Mouse (Mus musculus): Measurements from ENCODE around the gene Trmt44.

Gene Trmt44

DNA sequence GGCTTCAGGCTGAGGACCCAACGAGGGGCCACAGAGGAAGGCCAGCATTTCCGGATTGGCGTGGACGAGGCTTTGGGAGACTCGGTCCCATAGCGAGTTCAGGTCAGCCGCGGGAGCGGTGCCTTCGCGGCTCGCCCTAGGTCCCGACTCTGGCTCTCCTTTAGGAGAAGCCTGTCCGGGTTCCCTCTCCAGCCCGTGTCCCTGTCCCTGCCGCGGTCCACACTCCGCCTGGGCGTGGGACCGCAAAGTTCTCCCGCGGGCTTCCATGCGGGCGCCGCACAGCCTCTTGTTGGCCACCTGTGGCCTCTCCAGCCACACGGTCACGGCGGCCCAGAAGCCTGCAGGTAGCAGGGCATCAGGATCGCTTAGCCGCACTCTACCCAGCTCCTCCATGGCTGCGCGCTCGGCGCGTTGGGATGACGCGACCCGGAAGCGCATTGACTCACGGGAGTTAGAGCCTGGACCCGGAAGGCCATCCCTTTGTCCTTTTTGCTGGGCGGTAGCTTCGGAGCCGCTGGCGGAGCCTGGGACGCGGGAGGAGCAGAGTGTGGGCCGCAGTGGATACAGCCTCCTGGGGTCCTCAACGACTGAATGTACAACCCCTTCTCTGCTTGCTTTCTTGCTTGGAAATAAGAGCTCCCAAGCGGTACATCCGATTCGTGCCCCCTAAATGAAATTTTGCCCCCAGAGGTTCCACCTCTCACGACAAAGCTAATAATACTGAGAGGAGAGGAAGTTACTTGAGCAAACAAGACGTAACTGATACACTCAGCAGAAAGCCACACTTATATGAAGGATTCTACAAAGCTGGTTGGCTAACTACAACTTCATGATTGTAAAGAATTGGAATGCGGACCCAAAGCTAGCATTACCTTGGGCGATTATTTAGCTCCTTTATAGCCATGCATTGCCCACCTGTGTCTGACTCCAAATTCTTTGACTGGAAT lies at the start of gene Trmt44:
Trmt44 (minus strand) TSS at position 418 of the 947 bp plus-strand sequence.
- DNase-seq, result peak; percentile 96

DNA sequence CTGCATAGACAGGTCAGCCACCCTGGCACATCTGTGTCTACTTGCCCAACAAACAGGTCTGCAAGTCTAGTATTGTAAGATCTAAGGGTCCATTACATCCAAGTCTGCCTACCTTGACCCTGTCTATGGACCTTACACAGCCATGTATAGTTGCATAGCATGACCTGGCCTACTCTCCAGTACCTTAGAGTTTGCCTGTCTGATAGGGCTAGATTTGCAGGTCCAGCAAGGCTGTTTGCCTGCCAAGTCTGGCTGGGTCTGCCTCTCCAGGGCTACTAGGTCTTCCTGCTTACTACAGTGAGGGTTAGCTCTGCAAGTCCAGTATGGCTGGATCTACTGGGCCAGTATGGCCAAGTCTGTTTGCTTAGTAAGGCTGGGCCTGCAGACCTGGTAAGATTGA lies 49.0 kb upstream of the Trmt44 start:
- DNase-seq, result no peak

DNA sequence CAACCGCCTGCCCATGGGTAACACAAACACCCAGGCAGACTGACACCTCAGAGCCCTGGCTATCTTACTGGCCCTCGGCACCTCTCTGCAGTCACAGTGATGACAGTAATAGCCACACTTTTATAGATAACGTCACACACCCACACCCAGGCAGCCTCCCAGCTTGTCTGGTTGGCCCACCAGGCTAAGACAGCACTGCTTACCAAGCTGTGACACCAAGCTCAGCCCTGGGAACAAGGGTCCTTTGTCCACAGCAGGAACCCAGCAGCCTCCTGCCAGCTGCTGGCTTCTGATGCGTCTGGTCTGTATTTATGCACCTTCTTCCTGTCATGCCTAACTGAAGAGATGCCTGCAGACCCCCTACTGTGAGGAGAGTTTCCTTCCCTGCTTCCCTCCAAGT lies 46.2 kb upstream of the Trmt44 start:
- peak; percentile 86 for DNase-seq

DNA sequence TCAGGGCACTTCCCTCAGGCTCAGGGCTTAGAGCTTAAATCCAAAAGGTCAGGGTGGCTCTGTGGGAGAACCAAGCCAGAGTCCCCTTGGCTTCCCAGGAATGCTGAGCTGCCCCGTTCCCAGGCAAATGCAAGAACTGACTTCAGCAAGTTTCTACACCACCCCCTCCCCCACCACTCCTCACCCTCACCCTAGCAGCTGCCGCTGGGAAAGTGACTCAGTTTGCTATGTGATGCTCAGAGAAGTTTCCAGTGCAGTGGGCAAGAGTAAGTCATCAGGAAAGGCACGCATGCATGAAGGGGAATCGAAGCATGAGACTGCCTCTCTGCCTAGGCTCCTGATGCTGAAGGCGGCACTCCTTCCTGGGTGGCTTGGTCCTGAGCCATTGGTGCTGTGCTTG lies 42.1 kb upstream of the Trmt44 start:
- peak; percentile 67 for DNase-seq

DNA sequence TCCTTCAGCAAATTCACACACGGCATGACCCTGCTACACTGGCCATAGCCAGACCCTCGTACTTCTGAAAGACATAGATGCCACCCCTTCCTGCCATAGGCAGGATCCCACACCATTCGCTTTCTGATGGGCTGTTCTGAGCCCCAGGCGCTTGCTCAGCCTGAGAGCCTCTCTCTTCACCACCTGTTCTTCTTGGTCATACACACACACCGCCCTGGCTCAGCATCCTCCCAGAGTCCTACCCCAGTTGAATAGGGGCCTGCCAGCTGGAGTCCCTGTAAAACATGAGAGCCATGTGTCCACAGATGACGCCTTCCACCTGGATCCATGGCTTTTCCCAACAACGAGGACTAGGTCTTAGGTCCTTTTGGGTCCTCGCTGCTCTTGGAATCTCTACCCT lies 37.9 kb upstream of the Trmt44 start:
- DNase-seq, result no peak

DNA sequence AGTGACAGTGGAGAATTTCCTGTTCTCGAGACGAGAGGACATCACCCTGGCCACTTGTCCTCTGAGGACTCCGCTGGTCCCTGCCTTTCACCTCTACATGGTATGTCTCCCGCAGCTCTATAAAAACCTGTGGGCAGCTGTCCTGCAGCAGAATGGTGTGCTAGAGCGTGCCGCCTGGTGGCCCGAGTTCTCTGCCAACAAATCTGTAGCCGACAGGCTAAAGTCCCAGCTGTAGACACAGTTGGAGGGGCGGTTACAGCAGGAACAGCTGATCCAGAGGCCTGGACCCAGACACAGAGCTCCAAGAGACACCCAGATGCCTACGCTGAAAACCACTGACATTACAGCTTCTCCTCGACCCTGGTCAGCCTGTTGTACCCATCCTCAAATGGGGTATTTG lies 37.0 kb upstream of the Trmt44 start:
- no peak for DNase-seq

DNA sequence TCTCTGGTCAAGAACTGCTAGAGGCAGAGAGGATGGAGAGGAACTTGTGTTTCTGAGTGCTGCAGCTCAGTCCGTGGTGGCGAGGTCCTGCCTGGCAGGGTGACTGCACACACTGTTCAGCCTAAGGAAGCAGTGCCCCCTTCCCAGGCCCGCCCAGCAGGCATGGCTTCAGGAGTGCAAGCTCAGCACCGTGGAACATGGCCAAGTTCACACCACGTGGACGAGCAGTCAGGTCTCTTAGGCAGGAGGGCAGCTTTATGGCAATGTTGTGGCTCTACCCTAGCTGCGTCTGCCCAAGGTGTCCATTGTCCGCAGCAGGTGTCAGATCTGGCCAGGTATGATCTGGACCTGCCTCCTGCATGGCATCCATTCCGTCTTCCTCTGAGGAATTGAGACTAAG lies 36.3 kb upstream of the Trmt44 start:
- no peak for DNase-seq

DNA sequence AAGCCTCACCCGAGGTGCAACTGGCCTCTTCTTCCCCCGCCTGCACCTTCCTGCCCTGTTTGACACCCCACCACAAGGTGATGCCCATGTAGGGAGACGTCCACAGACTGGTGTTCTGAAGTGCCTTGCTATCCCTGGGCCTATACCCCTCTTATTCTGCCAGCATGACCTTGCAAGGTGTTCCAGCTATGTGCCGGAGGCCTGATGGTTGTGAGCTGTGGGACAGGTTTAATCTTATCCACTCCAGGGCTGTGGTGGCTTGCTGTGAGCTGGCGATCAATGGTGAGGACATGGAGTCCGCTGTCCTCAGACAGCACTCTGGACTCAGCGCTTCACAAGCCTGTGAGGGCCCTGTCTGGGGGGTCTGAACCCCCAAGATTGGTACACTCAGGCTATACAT lies 35.5 kb upstream of the Trmt44 start:
- DNase-seq, result no peak

DNA sequence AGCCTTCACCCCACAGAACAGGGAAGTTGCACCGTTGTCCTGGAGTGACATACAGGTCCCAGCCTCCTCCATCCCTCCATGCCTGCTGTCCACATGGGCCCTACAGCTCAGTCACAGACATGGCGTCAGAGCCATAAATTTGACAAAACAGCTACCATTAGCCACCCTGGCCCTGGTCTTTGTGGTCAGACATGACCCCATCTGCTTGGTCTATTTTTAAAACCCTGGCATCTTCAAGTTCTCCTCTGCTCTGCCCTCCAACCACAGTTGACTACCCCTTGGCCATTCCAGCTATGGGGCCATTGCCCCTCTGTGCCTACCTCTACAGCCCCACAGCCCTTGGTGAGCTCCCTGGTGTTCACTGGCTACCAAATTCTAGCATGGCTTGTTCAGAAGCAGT lies 35.1 kb upstream of the Trmt44 start:
- no peak for DNase-seq

DNA sequence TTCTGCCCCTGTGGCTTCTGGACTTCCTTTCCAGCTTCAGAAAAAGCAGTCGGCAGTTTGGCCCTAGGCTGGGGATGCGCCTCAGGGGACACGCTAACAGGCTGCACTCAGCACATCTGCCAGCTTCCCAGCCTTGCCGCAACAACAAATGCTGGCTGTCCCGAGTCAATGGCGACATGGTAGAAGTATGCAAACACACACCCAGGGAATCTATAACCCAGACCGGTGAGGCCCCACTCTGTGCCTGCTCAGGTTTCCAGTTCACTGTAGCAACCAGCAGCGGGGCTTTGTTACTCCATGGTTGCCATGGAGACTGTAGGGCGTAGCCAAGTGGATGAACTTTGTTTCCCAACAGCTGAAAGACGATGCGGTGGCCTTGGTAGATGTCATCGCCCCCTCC lies 34.5 kb upstream of the Trmt44 start:
- DNase-seq, result peak; percentile 86

DNA sequence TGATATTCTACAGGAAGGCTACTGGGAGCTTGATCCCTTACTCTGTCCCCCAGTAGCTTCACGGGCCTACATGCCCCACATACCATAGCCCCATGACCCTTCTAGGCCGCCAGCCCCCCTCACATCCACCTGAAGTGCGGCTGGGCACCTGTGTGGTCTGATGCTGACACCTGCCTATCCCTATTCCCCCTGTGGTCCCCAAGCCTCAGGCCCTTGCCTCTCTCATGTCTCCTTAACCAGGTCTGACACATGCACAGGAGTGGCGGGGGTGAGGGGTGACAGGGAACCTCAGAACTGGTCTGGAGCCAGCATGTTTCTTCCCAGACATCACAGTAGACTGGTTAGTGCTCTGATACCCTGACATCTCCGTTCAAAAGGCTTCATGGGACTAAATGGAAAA lies 33.7 kb upstream of the Trmt44 start:
- peak; percentile 32 for DNase-seq

DNA sequence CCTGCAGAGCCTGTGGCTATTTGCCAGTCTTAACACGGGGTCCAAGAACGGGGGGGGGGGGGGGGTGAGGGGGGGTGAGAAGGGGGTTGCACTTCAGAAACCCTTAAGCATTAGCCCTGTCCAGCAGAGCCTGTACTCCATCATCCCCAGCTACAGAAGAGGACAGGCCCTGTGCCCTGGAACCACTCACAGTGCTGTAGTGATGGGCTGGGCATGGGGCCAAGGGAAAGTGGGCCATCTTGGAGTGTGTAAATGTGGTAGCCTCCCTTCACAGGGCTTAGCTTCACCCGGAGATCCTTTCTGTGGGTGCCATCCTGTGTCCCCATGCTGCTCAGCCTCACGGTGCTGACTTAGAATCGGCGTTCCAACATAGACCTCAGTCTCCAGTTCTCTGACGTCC lies 32.9 kb upstream of the Trmt44 start:
- DNase-seq, result peak; percentile 41

DNA sequence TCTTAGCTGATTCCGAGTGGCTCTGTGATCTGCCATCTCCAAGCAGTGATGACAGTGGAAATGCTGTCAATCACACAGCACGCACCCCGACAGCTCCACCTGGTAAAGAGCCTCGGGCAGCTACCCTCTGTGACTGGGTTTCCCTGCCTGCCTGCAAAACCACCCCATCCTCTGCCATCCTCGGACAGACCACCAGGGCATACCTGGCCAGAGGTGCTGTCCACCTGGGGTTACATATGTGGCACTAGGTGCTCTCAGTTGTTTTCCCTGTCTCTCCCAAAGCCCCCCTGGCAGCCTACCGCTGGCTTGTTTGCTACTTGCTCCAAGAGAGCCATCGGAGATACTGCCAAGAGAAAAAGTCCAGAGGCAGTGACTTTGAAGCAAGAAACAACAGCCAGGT lies 31.9 kb upstream of the Trmt44 start:
- DNase-seq, result no peak

DNA sequence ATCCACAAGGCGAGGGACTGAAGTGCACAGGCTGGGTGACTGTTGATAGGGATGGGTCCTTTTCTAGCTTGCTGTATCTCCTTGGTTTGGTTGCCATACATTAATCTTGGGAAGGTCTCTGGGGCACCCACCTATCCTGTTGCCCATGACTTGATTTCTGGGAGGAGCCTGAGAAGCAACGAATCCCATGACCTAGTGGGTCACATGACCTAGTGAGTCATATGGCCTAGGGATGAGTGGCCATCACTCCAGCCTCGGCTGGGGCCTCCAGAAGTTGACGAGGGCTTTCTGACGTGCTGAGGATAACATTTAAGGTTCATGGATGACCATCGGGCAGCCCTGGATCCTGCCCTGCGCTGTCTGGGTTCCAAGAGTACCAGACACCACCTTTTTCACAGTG lies 30.5 kb upstream of the Trmt44 start:
- no peak for DNase-seq

DNA sequence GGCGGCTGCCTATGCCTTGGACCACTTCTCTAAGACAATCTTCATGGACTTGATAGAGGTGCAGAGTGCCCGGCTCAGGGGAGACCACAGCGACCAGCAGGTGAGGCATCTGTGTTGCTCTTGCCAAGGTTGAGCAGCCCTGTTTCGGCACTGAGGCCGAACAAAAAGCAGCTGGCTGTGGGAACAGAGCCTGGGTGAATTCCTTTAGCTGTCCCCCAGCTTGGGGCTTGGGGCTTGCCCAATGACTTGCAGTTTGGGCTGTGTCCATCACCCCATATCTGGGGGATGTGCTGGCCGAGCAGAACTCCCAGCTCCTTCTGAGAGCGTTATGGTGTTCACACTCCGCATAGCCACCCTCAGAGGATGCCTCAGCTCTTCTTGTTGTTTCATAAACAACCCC lies 26.7 kb upstream of the Trmt44 start:
- DNase-seq, result no peak

DNA sequence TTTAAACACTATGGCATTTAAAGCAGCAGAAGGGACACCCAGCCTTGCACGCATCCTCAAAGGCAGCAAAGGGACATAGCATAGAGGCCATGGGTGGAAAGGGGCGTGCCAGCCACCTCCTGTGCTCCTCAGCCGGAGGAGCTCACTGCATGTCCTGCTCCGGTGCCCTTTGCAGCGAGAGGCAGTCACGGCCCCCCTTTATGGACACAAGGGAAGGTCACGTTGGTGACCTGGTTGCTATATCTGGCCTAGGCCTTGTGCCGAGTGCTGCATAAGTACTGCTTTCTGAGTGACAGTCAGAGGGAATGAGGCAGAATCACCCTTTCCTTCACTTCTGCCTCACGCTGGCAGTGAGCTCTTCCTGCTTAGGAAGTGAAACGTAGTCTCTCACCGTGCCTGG lies 25.4 kb upstream of the Trmt44 start:
- DNase-seq, result no peak

DNA sequence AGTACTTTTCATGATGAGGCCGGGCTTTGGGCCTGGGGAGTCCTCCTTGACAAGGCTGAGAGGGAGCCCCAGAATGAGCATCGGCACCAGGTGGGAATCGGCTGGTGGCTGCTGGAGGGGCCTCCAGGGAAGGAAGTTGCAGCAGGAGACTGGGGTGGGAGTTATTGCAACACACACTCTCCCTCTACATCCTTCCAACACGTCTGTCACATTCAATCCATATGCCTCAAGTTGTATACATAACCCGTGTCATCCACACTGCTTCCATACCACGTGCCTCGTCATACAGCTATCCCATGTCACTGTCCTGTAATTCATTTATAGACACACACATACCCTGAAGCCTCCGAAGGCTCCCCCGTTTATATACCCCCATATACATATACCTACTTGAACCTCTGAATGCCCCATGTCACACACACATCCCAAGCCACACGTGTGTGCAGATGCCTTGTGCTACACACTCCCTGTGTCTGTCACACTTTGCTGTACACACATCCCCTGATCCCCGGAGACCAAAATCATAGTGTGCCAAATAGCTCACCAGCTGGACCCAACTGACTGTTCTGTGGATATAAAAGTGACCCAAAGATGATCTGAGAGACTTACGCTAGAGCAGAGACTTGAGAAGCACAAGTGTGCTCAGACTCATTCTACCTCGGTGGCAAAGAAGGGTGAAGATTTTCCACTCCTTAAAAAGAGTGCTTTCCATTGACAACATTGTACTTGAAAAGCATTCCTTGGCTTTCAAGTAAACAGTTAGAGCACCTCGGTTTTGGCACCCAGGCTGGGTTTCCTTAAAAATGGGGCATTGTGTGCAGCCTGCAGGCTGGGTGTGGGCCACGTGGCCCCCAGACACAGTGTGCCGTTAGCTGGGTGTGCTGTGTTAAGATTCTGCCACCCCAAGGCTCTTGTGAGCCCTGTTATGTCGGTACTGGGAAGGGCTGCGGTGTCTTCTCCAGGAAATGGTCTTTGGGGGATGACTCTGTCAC lies 21.6 kb upstream of the Trmt44 start:
- DNase-seq, result no peak

DNA sequence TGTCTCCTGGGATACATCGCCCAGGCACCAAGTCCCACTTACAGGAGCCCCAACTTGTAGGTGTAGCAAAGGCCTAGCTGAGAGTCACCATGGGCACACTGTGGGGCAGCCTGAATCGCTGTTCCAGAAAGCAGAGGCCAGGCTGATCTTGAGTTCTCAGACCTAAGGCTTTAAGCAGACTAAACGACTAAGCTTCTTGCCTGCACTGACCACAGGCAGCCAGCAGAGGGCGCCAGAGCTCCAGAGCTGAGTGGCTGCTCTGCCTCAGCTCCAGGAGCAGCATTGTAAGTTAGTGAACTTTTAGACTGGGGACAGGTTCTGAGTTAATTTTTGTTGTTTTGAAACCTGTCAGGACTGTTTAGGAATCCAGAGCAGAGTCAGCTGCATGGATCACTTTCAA lies 20.8 kb upstream of the Trmt44 start:
- DNase-seq, result peak; percentile 78

DNA sequence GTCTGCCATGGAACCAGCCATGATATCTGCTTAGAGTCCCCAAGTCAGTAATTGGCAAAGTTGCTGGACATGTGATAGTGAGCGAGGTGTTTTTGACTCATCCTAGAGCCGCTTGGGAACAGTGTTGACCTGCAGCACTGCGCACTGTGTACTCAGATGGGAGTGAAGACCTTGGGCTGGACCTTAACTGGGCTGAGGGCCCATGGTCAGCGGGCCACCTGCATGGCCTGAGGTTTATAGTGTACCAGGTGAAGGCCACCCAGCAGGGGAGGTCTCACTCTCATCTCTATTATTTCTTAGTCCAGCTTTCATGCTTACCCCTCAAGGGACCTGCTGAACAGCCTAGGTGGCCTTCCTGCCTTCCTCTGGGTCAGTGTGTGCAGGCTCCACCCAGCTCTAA lies 19.9 kb upstream of the Trmt44 start:
- DNase-seq, result no peak

DNA sequence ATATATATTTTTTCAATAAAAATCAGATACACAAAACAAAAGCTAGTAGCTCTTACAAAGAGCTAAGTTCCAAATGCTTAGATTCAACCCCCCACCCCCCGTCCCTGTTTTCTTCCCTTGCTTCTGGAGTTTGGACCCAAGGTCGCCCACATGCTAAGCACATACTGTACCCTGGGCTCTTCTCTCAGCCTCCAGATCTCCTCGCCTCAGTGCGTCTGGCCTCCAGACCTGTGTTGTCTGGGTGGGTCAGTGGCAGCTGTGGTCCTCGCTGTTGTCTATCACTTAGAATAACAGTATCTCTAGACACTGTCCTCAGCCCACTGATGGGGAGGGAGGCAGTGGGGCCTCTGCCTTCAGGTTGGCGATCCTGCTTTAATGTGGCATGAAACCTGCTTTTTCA lies 18.4 kb upstream of the Trmt44 start:
- DNase-seq, result no peak

DNA sequence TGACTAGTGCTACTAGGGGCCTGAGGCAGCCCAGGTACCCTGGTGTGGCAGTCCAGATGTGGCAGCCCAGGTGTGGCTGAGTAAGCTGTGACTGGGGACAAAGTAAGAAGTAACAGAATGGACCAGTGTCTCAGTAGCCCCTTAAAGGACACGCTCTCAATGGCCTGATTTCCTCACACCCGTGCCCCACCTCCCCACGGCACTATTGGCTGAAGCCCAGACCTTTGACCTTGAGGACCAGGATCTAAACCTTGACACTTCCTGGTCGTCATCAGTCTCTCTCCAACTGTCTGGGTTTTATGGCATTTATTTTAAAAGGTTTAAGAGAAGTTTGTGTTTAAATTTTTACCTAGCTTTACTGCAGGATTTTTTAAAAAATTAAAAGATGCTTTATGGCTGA lies 18.0 kb upstream of the Trmt44 start:
- no peak for DNase-seq

DNA sequence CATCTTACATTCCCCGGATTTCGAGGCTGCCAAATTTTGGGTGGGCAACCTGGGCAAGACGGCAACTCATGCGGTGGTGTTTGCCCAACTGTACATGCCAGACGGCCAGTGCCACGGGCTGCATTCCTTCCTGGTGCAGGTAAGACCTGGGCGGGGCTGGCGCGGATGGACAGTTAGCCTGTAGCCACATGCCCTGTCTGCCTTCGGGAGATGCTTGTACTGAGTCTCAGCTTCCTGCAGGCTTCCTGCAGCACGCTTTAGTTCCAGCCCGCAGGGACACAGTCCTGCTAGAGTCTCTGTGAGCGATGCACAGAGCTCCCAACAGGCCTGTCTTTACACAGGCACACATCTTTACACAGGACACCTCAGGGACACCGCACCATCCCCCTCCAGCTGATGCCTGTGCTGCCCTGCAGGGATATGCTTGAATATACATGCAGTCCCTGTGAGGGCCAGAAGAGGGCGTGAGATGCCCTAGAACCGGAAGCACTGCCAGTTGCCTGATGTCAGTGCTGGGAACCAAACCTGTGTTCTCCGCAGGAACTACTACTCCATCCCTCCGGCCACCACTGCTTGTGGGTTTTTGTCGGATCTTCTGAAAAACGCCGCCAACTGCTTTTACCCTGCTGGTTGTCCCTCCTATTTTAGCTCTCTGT lies 17.3 kb upstream of the Trmt44 start:
- DNase-seq, result no peak

DNA sequence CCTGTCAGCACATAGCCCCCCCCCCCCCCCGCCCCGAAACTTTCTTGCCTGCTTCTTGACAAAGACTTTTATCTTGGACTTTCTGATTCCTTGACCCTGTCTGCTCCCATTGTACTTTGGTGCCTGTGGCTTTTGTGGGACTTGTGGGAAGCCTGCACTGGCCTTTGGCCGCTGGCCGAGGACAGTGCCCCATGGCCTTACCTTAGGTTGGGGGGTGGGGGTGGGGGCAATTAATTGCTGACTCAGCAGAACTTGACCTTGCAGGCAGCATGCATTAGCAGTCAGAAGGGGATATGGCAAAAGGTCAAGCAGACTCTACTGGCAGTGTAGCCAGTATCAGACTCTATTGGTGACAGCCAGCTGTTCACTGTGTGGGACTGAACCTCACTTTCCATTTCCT lies 16.6 kb upstream of the Trmt44 start:
- no peak for DNase-seq
